Mouse (Mus musculus): ENCODE results near the gene Slc12a9. TPM values are rescaled to one million over a fixed set of nuclear protein-coding genes. Genes with fewer than 3 reads are reported as not detected.

Gene Slc12a9
- polyA plus RNA-seq, 1 experiment from 2014 or later = 7.5 TPM

GRCm38 (mm10) chr5:137301253-137301652 is 32.1 kb downstream of the Slc12a9 start:
- ATAC-seq (ENCODE audit: low FRiP score) (no peak), DNase-seq (ENCODE audit: low spot score) (no peak)
- H3K9me3 ChIP-seq (ENCODE audit: control insufficient read depth, low read length) = no peaks in the 10 kb centered on the region
- no peak overlapping the region for H3K27ac ChIP-seq (ENCODE audit: low read depth, low read length)
- 76% methylated on average over 21 of the region's 21 CpGs for WGBS
- no peak overlapping the region for H3K4me3 ChIP-seq (ENCODE audit: low read depth, low read length)
- peaks cover 8% of the 10 kb centered on the region; the same call in 1 of the 2 replicates for H3K4me1 ChIP-seq (replicated peaks; ENCODE audit: control insufficient read depth, insufficient read depth, low read length)
- H3K9ac ChIP-seq (ENCODE audit: low read depth, low read length) = no peak overlapping the region
- peaks cover 27% of the 10 kb centered on the region; the same call in 1 of the 2 replicates for H3K36me3 ChIP-seq (ENCODE audit: control insufficient read depth, insufficient read depth, low read length)
- no peak overlapping the region for H3K4me2 ChIP-seq (replicated peaks; ENCODE audit: low read depth, low read length)
- no peaks in the 10 kb centered on the region for H3K27me3 ChIP-seq (ENCODE audit: control insufficient read depth, insufficient read depth, low read length)

- H3K9me3 ChIP-seq (ENCODE audit: control insufficient read depth, low read length) = no peaks in the 10 kb centered on the region
- H3K9ac ChIP-seq (ENCODE audit: low read depth, low read length) = no peak overlapping the region
- H3K27ac ChIP-seq (ENCODE audit: low read depth, low read length) = no peak overlapping the region
- H3K4me1 ChIP-seq (replicated peaks; ENCODE audit: control insufficient read depth, insufficient read depth, low read length) = 0 out of 2 replicates have a peak, but pooled peaks cover 2% of the 10 kb centered on the region
- WGBS = 84% methylated on average over 7 of the region's 7 CpGs
- H3K36me3 ChIP-seq (ENCODE audit: control insufficient read depth, insufficient read depth, low read length) = peaks cover 27% of the 10 kb centered on the region; the same call in 1 of the 2 replicates
- no peaks in the 10 kb centered on the region for H3K27me3 ChIP-seq (ENCODE audit: control insufficient read depth, insufficient read depth, low read length)
- no peak for DNase-seq (ENCODE audit: low spot score)
- no peak overlapping the region for H3K4me3 ChIP-seq (ENCODE audit: low read depth, low read length)
- no peak overlapping the region for H3K4me2 ChIP-seq (replicated peaks; ENCODE audit: low read depth, low read length)
- ATAC-seq (ENCODE audit: low FRiP score) = no peak
Observed at GRCm38 (mm10) chr5:137299240-137299639, 34.2 kb downstream of the Slc12a9 start.

DNA sequence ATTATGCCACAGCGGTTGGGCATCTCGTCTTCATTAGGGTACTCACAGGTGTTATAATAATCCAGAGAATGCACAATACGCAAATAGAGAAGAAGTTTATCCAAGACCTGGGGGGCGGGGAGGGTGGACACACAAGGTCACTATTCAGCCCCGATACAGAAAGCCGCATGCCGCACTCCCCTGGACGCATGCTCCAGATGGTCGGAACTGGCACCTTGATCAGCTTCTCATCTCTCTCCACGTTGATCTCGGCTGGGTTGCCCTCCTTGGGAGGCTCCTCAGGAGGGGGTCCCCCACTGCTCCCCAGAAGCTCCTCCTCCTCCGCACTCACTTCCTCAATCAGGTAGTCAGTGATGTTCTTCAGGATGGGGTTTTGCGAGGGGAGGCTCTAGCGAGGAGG is 36.3 kb downstream of the Slc12a9 start:
- H3K36me3 ChIP-seq (ENCODE audit: control insufficient read depth, insufficient read depth, low read length) = peaks cover 22% of the 10 kb centered on the region; the same call in 1 of the 2 replicates
- 93% methylated on average over 14 of the region's 14 CpGs for WGBS

GRCm38 (mm10) chr5:137295712-137296111 is 37.7 kb downstream of the Slc12a9 start:
- no peak overlapping the region for H3K4me3 ChIP-seq (ENCODE audit: low read depth, low read length)
- H3K9me3 ChIP-seq (ENCODE audit: control insufficient read depth, low read length) = no peaks in the 10 kb centered on the region
- no peak for ATAC-seq (ENCODE audit: low FRiP score)
- H3K9ac ChIP-seq (ENCODE audit: low read depth, low read length) = no peak overlapping the region
- 0 out of 2 replicates have a peak, but pooled peaks cover 2% of the 10 kb centered on the region for H3K4me1 ChIP-seq (replicated peaks; ENCODE audit: control insufficient read depth, insufficient read depth, low read length)
- DNase-seq (ENCODE audit: low spot score) = no peak
- no peaks in the 10 kb centered on the region; the same call in 1 of the 2 replicates for H3K27me3 ChIP-seq (ENCODE audit: control insufficient read depth, insufficient read depth, low read length)
- H3K4me2 ChIP-seq (replicated peaks; ENCODE audit: low read depth, low read length) = no peak overlapping the region
- WGBS = 89% methylated on average over 15 of the region's 15 CpGs
- no peak overlapping the region for H3K27ac ChIP-seq (ENCODE audit: low read depth, low read length)
- H3K36me3 ChIP-seq (ENCODE audit: control insufficient read depth, insufficient read depth, low read length) = peaks cover 9% of the 10 kb centered on the region; the same call in 1 of the 2 replicates

More for the DNA sequence above, 36.3 kb downstream of the Slc12a9 start:
- Histone ChIP-seq H3K4me3 (ENCODE audit: low read depth, low read length) (no peak overlapping the region), H3K9ac (ENCODE audit: low read depth, low read length) (no peak overlapping the region), H3K4me2 (replicated peaks; ENCODE audit: low read depth, low read length) (no peak overlapping the region), H3K27ac (ENCODE audit: low read depth, low read length) (no peak overlapping the region), H3K9me3 (ENCODE audit: control insufficient read depth, low read length) (no peaks in the 10 kb centered on the region), H3K4me1 (replicated peaks; ENCODE audit: control insufficient read depth, insufficient read depth, low read length) (0 out of 2 replicates have a peak, but pooled peaks cover 2% of the 10 kb centered on the region), H3K27me3 (ENCODE audit: control insufficient read depth, insufficient read depth, low read length) (no peaks in the 10 kb centered on the region)
- DNase-seq (ENCODE audit: low spot score) (no peak), ATAC-seq (ENCODE audit: low FRiP score) (no peak)

GRCm38 (mm10) chr5:137295296-137295695 is 38.1 kb downstream of the Slc12a9 start:
- Histone ChIP-seq H3K27me3 (ENCODE audit: control insufficient read depth, insufficient read depth, low read length) (peaks cover 3% of the 10 kb centered on the region), H3K36me3 (ENCODE audit: control insufficient read depth, insufficient read depth, low read length) (peaks cover 5% of the 10 kb centered on the region; the same call in 1 of the 2 replicates), H3K9ac (ENCODE audit: low read depth, low read length) (peak overlapping the region; percentile 68; the same call in 1 of the 2 replicates), H3K4me2 (replicated peaks; ENCODE audit: low read depth, low read length) (peak overlapping the region; percentile 81), H3K4me1 (replicated peaks; ENCODE audit: control insufficient read depth, insufficient read depth, low read length) (0 out of 2 replicates have a peak, but pooled peaks cover 2% of the 10 kb centered on the region), H3K4me3 (ENCODE audit: low read depth, low read length) (peak overlapping the region; percentile 43; the same call in 1 of the 2 replicates), H3K27ac (ENCODE audit: low read depth, low read length) (no peak overlapping the region), H3K9me3 (ENCODE audit: control insufficient read depth, low read length) (no peaks in the 10 kb centered on the region)
- ATAC-seq (ENCODE audit: low FRiP score) = no peak
- DNase-seq (ENCODE audit: low spot score) = no peak
- WGBS = 78% methylated on average over 9 of the region's 9 CpGs

DNA sequence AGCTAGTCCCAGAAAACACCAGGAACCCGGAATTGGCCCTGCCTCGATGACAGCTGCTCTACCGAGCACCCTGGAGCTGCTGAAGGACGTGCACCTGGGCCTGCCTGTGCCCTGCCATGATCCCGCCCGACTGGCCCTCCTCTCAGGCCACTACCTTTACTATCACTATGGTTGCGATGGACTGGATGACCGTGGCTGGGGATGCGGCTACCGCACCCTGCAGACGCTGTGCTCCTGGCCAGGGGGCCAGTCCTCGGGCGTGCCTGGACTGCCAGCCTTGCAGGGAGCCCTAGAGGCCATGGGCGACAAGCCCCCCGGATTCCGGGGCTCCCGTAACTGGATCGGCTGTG is 38.7 kb downstream of the Slc12a9 start:
- H3K36me3 ChIP-seq (ENCODE audit: control insufficient read depth, insufficient read depth, low read length) = 0 out of 2 replicates have a peak, but pooled peaks cover 2% of the 10 kb centered on the region
- WGBS = 10% methylated on average over 18 of the region's 18 CpGs
- peaks cover 9% of the 10 kb centered on the region for H3K27me3 ChIP-seq (ENCODE audit: control insufficient read depth, insufficient read depth, low read length)
- peak overlapping the region; percentile 68 for H3K9ac ChIP-seq (ENCODE audit: low read depth, low read length)
- peak overlapping the region; percentile 43 for H3K4me3 ChIP-seq (ENCODE audit: low read depth, low read length)
- H3K27ac ChIP-seq (ENCODE audit: low read depth, low read length) = peak overlapping the region; percentile 74
- H3K9me3 ChIP-seq (ENCODE audit: control insufficient read depth, low read length) = no peaks in the 10 kb centered on the region
- 0 out of 2 replicates have a peak, but pooled peaks cover 2% of the 10 kb centered on the region for H3K4me1 ChIP-seq (replicated peaks; ENCODE audit: control insufficient read depth, insufficient read depth, low read length)
- H3K4me2 ChIP-seq (replicated peaks; ENCODE audit: low read depth, low read length) = peak overlapping the region; percentile 81
- ATAC-seq (ENCODE audit: low FRiP score) (peak; percentile 65; the same call in 1 of the 2 replicates), DNase-seq (ENCODE audit: low spot score) (no peak)

- Histone ChIP-seq H3K36me3 (ENCODE audit: control insufficient read depth, insufficient read depth, low read length) (0 out of 2 replicates have a peak, but pooled peaks cover 2% of the 10 kb centered on the region), H3K4me3 (ENCODE audit: low read depth, low read length) (peak within 1 kb of the TSS; percentile 43), H3K27ac (ENCODE audit: low read depth, low read length) (peak within 1 kb of the TSS; percentile 74), H3K27me3 (ENCODE audit: control insufficient read depth, insufficient read depth, low read length) (peaks cover 16% of the 10 kb centered on the region), H3K4me1 (replicated peaks; ENCODE audit: control insufficient read depth, insufficient read depth, low read length) (0 out of 2 replicates have a peak, but pooled peaks cover 4% of the 10 kb centered on the region), H3K4me2 (replicated peaks; ENCODE audit: low read depth, low read length) (peak within 1 kb of the TSS; percentile 81), H3K9me3 (ENCODE audit: control insufficient read depth, low read length) (no peaks in the 10 kb centered on the region), H3K9ac (ENCODE audit: low read depth, low read length) (peak within 1 kb of the TSS; percentile 68)
- peak; percentile 95 for ATAC-seq (ENCODE audit: low FRiP score)
- DNase-seq (ENCODE audit: low spot score) = peak; percentile 97
- whole genome bisulfite sequencing = under 1% methylated on average over 51 of the region's 52 CpGs
Observed at GRCm38 (mm10) chr5:137293839-137294743, 39.3 kb downstream of the Slc12a9 start, which contains the start of gene Ufsp1. Ufsp1 (plus strand) TSS chr5:137294629.

- Histone ChIP-seq H3K27ac (ENCODE audit: low read depth, low read length) (no peak overlapping the region), H3K36me3 (ENCODE audit: control insufficient read depth, insufficient read depth, low read length) (no peaks in the 10 kb centered on the region), H3K4me2 (replicated peaks; ENCODE audit: low read depth, low read length) (peak overlapping the region; percentile 81), H3K27me3 (ENCODE audit: control insufficient read depth, insufficient read depth, low read length) (peaks cover 22% of the 10 kb centered on the region), H3K9me3 (ENCODE audit: control insufficient read depth, low read length) (no peaks in the 10 kb centered on the region), H3K4me3 (ENCODE audit: low read depth, low read length) (peak overlapping the region; percentile 43), H3K4me1 (replicated peaks; ENCODE audit: control insufficient read depth, insufficient read depth, low read length) (peaks cover 6% of the 10 kb centered on the region; the same call in 1 of the 2 replicates), H3K9ac (ENCODE audit: low read depth, low read length) (peak overlapping the region; percentile 57)
- ATAC-seq (ENCODE audit: low FRiP score) (no peak), DNase-seq (ENCODE audit: low spot score) (peak; percentile 67)
- 2% methylated on average over 11 of the region's 15 CpGs for WGBS
Observed at GRCm38 (mm10) chr5:137293282-137293681, 40.1 kb downstream of the Slc12a9 start.

Data from hindbrain, embryonic 11.5 days (tissue).